Mouse (Mus musculus) left cerebral cortex, postnatal 10 days (tissue): Measurements from ENCODE around the gene Stk11ip. TPM values are rescaled to one million over a fixed set of nuclear protein-coding genes. Genes with fewer than 3 reads are reported as not detected.

Experiments used
- DNase-seq, 2 experiments: peaks; one replicate each; pipeline ENCODE4 v3.0.0; 2021 to 2022; ENCODE audit warnings: low spot score in 2 of 2, mixed read lengths in 1 of 2; ENCODE audit errors: extremely low spot score in 1 of 2
- intact Hi-C: fragments of 180-260 bp; cut with DNase I; formaldehyde crosslinking; loops from one replicate; pipeline ENCODE4 v1.15.1; 2025
- total RNA-seq, 2 experiments: library from RNA; stranded (reverse); gene quantifications; 2 replicates each; pipeline ENCODE4 v1.2.3; 2021

Gene Stk11ip
- total RNA-seq, 2 experiments from 2014 or later: 29.4 to 29.7 TPM

DNA sequence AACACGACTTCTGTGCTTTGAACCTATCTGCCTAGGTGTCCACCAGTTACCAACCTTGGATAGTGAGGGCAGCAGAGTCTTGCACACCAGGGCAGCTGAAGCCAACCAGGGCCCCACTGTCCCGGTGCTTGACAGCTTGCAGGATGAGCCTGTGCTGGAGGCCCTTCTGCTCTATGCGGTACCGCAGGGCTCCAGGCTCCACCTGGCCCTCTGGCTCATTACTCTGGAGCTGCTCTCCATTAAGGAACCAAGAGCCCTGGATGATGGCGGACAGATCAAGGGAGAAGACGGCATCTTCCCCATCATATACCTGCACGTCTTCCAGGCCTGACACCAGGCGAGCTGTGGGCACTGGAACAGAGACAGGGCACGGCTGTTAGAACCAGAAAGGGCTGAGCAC lies 19.4 kb upstream of the Stk11ip start:
- peak in 1 of 2 experiments; percentile 20 for DNase-seq
- intact Hi-C loops: no loop called here

DNA sequence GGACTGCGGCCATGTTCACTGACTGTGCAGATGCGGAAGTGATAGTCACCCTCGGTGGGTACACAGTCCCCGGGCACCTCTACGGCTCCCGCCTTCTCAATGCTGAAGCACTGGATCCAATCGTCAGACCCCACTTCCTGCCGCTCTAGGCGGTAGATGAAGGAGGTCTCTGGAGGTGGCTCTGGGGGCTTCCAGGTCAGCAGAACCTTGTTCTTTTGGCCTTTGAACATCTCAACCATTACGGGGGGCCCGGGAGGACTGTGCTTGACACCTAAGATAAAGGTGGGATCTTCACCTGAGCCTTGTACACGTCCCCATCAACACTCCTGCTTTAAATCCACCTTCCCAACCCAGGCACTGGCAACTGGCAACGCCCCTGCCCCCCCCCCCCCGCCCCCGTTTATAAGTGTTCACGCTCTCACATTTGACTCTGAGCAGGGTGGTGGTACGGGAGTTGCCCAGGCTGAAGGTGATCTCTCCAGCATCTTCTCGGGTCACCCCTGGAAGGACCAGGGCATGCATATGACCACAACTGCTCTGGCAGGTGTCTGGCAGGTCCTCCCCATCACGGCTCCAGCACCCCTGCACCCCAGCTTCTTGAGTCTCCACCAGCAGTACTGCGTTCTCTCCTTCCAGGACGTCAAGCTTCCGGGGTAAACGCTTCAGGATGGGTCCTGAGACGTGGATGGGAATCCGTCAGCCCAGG lies 18.2 kb upstream of the Stk11ip start:
- intact Hi-C loops: no loop called here
- peak in 1 of 2 experiments; percentile 23 for DNase-seq

DNA sequence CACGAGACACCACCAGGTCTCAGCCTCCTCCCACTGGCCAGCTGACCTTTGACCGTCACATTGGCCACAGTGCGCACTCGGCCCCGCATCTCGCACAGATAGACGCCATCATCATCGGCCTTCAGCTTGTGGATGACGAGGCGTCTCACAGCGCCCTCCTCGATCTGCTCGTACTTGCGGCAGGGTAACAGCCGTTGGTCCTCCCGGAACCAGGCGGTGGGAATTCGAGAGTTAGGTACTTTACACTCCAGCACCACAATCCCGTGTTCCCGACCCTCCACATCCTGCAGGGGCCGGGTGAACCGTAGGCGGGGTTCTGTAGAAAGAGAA lies 17.7 kb upstream of the Stk11ip start:
- DNase-seq: peak in 1 of 2 experiments; percentile 40
- intact Hi-C loops: no loop called here

DNA sequence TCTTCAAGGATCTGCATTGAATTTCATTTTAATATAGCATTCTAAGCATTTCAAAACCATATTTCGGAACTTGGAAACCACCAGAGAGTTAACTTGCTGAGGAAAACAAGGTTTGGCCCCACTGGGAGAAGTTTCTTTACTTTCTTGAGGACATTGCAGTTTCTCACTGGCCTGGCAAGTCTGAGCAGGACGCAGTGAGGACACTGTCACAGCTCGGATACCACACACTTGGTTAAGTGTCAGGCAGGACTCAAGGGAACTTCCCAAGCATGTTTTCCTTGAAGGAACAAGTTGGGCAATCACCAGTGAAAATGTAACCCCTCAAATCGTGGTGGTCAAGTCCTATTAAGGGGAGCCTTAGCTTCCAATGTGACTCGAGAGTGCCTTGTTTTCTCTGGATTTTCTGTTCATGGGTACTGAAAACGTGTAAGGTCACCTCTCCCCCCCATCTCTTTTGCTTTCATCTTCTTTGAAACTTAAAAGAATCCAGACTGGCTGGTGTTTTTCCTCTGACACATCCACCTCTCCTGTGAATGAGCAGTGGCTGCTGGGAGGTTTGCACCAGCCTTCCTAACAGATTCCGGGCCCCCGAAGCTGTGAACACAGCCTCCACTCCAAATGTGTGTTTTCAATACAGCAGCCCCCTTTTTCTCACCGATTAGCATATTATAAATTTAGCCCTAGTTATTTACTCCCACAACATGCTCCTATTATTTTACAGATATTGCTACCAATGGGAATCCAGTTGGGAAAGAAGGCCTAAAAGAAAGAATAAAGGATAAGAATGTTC lies 16.9 kb upstream of the Stk11ip start:
- intact Hi-C loops: no loop called here
- peak in 1 of 2 experiments; percentile 30 for DNase-seq

DNA sequence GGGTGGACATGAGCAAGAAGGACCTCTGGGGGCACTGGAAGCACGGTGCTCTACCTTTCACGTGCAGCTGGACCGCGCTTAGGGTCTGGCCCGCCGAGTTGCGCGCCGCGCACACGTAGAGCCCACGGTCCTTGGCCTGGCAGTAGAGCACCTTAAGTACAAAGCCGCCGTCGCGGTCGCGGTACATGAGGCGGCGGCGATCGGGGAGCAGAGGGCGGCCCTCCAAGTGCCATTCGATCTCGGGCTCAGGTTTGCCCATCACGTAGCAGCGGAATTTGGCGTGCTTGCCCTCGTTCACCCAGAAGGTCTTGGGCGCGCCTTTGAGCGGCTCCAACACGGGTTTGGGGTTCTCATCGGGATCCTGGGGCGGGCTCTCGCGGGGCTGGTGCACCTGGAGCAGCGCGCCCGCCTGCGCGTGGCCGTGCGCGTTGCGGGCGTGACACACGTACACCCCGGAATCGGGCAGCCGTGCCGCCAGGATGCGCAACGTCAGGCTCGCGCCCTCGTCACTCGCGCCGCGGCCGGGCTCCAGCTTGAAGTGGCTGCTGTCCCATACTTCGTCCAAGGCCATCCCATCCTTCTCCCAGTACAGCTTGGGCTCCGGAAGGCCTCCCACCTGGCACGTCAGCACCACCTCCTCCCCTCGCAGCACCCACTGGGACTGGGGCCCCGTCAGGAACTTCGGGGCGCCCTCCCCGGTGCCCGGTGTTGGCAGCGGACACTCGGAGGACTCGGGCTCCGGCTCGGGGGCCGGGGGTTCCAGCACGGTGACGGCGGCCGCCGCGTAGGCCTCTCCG lies 16.0 kb upstream of the Stk11ip start:
- intact Hi-C loops: no loop called here
- peak; percentile 73 to 84 for DNase-seq

DNA sequence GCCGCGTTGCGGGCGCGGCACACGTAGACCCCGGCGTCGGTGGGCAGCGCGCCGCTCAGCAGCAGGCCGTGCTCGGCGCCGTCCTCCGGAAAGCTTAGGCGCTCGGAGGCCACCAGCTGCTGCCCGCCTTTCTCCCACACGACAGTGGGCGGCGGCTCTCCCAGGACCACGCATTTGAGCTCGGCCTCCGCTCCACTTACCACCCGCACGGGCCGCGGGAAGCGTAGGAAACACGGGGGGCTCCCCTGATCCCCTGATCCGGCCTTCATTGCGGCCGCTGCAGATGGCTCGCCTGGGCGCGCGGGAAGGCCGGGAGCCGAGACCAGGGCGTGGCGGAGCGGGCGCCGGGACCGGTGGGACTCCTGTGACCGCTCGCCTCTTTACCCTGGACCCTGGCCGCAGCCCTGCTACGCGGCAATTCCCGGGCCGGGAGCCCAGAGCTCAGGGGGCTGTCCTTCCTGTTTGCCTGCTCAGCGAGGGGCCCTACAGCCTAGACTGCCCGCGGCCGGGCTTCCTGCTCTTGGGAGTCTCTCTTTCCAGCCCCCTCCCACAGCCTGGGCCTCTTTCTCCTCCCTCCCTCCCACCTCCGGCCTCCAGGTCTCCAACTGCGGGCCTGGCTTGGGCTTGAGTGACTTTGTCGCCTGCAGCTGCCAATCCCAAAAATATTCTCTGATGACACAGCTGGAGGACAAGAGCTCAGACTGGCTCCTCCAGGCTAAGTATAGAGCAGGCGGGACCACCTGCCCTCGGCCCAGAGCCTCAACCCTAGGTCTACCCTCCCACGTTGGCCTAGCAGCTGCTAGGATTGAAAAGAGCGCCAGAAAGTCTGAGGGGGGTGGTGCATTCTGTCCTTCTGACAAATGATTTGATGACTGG lies 15.1 kb upstream of the Stk11ip start, which contains the start of gene Obsl1:
Gene Obsl1, minus strand, starts transcription at position 497 of the 876 bp plus-strand sequence.
- intact Hi-C loops: no loop called here
- DNase-seq: peak in 1 of 2 experiments; percentile 88

DNA sequence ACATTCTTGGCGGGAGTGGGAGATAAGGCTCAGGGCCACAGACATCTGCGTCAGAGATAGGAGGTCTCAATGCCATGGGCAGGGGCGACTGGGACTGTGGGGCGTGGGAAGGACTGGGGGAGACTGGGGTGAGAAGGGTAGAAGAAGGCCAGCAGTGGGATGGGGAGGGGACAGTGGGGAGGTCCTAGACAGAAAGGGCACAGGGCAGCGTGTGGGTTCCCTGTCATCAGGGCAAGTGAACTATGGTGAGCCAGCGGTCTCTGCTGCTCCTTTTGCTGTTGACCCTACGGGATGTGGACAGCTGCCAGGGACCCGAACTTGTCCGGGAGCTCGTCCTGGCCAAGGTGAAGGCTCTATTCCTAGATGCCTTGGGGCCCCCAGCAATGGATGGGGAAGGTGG lies 14.3 kb upstream of the Stk11ip start, which contains the start of gene Inha:
Gene Inha, plus strand, starts transcription at position 72 of the 400 bp plus-strand sequence.
- DNase-seq: no peak
- intact Hi-C loops: no loop called here

DNA sequence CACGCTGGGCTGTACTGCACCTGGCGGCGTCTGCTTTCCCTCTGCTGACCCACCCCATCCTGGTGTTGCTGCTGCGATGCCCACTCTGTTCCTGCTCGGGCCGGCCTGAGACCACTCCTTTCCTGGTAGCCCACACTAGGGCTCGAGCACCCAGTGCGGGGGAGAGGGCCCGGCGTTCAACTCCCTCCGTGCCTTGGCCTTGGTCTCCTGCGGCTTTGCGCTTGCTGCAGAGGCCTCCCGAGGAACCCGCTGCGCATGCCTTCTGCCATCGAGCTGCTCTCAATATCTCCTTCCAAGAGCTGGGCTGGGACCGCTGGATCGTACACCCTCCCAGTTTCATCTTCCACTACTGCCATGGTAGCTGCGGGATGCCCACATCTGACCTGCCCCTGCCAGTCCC lies 11.7 kb upstream of the Stk11ip start:
- intact Hi-C loops: no loop called here
- peak in 1 of 2 experiments; percentile 30 for DNase-seq

DNA sequence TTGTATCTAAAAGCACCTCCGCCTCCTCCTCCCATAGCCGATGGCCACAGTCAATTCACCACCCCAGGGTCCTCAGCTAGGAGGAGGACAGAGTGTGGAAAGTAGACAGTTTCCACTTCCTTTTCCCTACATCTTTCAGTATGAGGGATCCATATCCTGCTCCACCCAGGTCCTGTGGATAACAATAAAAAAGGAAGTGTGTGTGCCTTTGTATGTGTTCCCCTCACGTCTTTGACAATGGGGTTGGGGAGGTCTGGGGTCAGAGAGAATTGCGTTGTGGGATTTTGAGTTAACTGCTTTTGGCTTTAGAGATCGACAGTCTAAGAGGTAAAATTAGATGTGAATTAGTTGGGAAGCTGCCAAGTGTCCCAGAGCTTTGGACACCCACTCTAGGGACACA lies 11.2 kb upstream of the Stk11ip start:
- intact Hi-C loops: no loop called here
- DNase-seq: no peak

DNA sequence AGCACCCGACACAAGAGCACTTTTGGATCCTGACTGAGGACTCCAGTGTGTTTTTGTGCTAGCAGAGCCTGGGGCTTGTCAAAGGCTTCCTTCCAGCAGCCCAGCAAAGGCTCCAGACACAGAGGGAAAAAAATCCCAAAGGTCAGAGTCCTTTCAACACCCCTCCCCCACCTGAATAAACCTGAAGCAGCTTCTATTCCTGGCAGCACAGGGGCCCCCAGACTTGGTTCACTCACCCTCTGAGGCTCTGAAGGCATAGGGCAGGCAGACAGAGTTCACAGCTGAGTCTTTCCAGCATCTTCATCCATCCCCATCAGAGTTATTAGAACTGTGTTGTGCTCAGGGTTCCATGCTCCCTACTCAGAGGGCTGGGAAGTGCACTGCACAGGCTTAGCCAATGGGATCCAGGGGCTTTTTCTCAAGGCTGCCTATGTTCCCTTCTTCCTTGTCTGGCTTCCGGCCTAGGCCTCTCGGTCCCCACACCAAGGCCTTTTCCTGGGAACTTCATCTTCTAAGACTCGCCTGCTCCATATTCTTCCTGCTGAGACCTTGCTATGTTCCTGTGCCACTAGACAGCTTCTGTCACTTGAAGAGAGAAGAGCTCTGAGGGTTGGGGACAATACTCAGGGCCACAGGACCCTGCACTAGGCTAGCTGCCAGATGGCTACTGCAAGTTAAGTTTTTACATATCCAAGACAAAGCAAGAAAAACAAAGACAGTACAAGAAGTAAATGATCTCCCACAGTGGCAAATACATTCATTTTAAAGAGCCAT lies 9.7 kb upstream of the Stk11ip start:
- DNase-seq: no peak

DNA sequence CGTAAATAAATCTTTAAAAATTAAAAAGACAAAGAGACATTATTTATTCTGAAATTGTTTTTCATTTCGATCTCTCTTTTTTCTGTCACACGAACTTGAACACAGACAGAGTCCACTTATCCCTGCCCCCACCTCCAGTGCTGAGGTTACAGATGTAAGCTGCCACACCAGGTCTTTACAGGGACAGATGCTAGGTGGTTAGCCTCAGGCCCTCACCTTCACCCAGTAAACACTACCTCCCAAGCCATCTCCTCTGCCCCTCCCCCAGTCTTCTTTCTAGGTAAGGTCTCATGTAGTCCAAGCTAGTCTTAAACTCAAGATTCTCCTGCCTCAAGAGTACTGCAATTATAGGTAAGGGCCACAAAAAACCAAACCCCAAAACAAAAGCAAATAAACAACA lies 8.8 kb upstream of the Stk11ip start:
- intact Hi-C loops: no loop called here
- no peak for DNase-seq

More for the DNA sequence above, 9.7 kb upstream of the Stk11ip start:
- intact Hi-C loops: no loop called here

DNA sequence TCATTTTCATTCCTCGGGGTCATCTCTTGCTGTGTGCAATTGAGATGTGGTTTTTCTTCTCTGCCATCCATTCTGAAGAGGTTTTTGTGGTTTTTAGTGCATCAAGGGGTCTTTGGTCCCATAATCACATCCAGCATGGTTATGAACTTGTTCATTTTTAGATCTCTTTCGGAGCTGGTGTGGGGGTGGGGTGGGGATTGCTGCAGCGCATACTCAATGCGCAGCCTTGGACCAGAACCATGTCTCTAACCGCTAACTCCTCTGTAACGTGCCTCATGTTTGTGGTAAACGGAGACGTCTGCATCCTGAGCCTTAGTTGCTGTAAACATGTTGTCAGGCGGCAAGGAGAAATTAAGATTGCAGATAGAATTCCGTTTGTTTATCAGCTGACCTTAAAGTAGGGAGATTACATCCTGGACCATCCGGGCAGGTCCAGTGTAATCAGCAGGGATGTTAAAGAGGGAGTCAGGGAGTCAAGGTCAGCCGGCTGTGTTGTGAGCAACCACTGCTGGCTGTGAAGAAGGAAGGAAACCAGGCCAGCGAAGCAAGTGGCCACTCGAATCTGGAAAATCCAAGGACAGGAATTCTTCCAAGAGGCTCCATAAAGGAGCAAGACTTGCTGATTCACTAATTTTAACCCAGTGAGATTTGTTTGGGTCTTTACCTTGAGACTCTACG lies 4.5 kb upstream of the Stk11ip start:
- intact Hi-C loops: no loop called here
- no peak for DNase-seq

DNA sequence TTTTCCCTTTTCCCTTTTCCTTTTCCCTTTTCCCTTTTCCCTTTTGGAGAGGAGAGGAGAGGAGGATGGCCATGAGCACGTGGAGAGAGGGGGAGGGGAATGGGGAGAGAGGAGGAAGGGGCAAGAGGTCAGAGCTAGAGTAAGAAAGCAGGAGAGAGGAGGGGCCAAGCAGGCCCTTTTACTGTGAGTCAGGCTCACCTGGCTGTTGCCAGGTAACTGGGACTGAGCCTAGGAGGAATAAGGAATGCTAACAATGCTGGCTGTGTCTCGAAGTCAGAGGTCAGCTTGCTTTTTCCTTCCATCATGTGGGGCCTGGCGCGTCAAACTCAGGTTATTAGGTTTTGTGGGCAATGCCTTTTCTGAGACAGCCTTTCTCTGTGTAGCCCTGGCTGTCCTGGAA lies 3.3 kb upstream of the Stk11ip start:
- DNase-seq: no peak
- intact Hi-C loops: no loop called here

DNA sequence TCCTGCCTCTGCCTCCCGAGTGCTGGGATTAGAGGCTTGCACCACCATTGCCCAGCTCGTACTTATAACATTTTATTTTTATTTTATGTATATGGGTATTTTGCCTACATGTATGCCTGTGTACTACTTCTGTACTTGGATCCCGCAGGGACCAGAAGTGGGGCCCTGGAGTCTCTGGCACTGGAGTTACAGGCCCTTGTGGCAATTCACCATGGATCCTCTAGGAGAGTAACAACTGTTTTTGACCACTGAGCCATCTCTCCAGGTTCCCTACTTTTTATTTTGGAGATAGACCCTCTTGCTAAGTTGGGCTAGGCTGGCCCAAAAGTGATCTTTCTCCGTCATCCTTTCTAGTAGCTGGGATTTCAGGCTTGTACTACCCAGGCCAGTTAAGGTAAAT lies 2.9 kb upstream of the Stk11ip start:
- intact Hi-C loops: no loop called here
- DNase-seq: no peak

DNA sequence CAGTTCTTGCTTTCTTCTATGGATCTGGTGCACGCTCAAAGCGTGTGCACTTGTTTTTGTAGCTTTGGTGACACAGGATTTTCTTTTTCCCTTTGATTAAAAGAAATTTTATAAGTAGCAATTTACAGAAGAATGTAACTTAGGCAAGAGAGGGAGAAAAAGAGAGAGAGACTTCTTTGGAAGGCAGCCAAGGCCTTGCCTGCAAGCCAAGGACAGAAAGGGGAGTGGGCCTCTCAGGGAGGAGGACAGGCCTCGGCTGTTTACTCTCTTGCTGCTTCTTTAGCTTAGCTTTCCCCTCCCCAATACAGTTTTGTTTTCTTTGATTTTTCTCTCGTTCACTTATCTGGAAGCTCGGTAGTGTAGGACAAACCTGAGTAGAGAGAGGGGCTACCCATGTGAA lies 1.8 kb upstream of the Stk11ip start:
- no peak for DNase-seq
- intact Hi-C loops: no loop called here

DNA sequence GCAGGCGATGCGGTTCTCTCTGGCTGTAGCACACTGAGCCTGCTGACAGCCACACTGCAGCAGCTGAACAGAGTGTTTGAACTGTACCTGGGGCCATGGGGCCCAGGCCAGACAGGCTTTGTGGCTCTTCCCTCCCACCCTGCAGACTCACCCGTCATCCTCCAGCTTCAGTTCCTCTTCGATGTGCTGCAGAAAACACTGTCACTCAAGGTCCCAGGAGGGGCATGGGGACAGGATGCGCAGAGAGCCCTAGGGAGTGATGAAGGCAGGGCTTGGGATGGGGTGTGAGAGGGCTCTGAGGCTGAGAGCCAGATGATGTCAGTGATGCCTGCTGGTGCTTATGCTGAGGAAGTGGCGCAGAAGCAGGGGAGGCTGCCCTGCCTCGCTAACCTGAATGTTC lies 3.4 kb downstream of the Stk11ip start:
- intact Hi-C loops: no loop called here
- no peak for DNase-seq

DNA sequence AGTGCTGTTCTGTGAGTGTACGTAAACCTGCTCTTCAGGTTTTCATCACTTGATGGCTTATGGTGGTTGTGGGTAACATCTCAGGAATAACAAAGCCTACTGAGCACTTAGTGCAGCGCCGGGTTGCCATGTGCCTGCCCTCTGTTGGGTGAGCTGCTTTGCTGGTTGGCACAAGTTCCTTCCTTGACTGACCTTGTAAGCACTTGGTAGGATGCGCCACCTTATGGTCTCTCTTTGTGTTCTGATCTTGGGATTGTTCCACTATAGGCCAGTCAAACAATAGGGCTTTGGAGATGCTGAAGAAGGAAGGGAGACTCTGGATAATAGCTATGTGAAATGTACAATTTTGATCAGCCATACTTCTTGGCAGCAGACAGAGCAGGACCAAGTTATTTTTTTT lies 9.2 kb downstream of the Stk11ip start:
- no peak for DNase-seq
- intact Hi-C loops: no loop called here
